Mouse (Mus musculus) megakaryocyte, embryonic 14.5 days (primary cell): ENCODE measurements around the gene Ttll3. TPM values are rescaled to one million over a fixed set of nuclear protein-coding genes. Genes with fewer than 3 reads are reported as not detected.

Experiments used
- H3K27me3 ChIP-seq: replicated peaks from 2 replicates; pipeline ENCODE3; 2012; ENCODE audit warnings: inconsistent platforms
- H3K36me3 ChIP-seq: replicated peaks from 2 replicates; pipeline ENCODE3; 2012; ENCODE audit warnings: low read length, inconsistent platforms, mixed read lengths
- H3K4me1 ChIP-seq: 2 replicates; pipeline ENCODE4 v1.6.1; 2012; ENCODE audit warnings: inconsistent platforms
- H3K4me3 ChIP-seq: replicated peaks from 2 replicates; pipeline ENCODE3; 2012; ENCODE audit warnings: moderate library complexity, mild to moderate bottlenecking, inconsistent platforms
- H3K9me3 ChIP-seq: 2 replicates; pipeline ENCODE4 v1.6.1; 2012; ENCODE audit warnings: inconsistent platforms
- FLI1 ChIP-seq: IDR thresholded peaks from 2 replicates; pipeline ENCODE4 v1.6.1; 2012; ENCODE audit warnings: low read length, inconsistent platforms, mixed read lengths
- GATA1 ChIP-seq: IDR thresholded peaks from 3 replicates; pipeline ENCODE4 v1.6.1; 2012; ENCODE audit warnings: mixed read lengths, low read length, inconsistent platforms, borderline replicate concordance
- polyA plus RNA-seq: library from polyadenylated mRNA; stranded (reverse); fragments of >175 nt; gene quantifications from 2 replicates; pipeline ENCODE4 v1.2.3, GENCODE M21; 2012; ENCODE audit warnings: low replicate concordance; ENCODE audit not compliant: insufficient read depth

Gene Ttll3
- polyA plus RNA-seq, 1 experiment, result 28.0 TPM

GRCm38 (mm10) chr6:113423000-113423399 is 33.9 kb downstream of the Ttll3 start:
- TF ChIP-seq FLI1 (no peak), GATA1 (no peak)
- peaks cover 5% of the 10 kb centered on the region for H3K27me3 ChIP-seq
- H3K9me3 ChIP-seq, result peaks cover 4% of the 10 kb centered on the region

GRCm38 (mm10) chr6:113424187-113424586 is 35.1 kb downstream of the Ttll3 start:
- TF ChIP-seq FLI1 (no peak), GATA1 (no peak)
- Histone ChIP-seq H3K36me3 (no peaks in the 10 kb centered on the region), H3K4me3 (no peak overlapping the region), H3K9me3 (peaks cover 4% of the 10 kb centered on the region), H3K27me3 (peaks cover 5% of the 10 kb centered on the region), H3K4me1 (peaks cover 42% of the 10 kb centered on the region)

More at GRCm38 (mm10) chr6:113423000-113423399, 33.9 kb downstream of the Ttll3 start:
- Histone ChIP-seq H3K4me3 (no peak overlapping the region), H3K4me1 (peaks cover 49% of the 10 kb centered on the region), H3K36me3 (no peaks in the 10 kb centered on the region)

- Histone ChIP-seq H3K4me1 (peaks cover 44% of the 10 kb centered on the region), H3K36me3 (no peaks in the 10 kb centered on the region), H3K9me3 (peaks cover 4% of the 10 kb centered on the region), H3K4me3 (no peak overlapping the region), H3K27me3 (peaks cover 5% of the 10 kb centered on the region)
- TF ChIP-seq GATA1 (no peak), FLI1 (no peak)
These were observed 37.6 kb downstream of the Ttll3 start for GRCm38 (mm10) chr6:113426696-113427095.

- Histone ChIP-seq H3K36me3 (no peaks in the 10 kb centered on the region), H3K27me3 (peaks cover 8% of the 10 kb centered on the region), H3K4me3 (no peak overlapping the region), H3K4me1 (peaks cover 48% of the 10 kb centered on the region), H3K9me3 (peaks cover 4% of the 10 kb centered on the region)
- no peak for TF ChIP-seq FLI1
- no peak for TF ChIP-seq GATA1
These were observed 38.3 kb downstream of the Ttll3 start for GRCm38 (mm10) chr6:113427397-113427796.

GRCm38 (mm10) chr6:113428006-113428405 is 38.9 kb downstream of the Ttll3 start:
- H3K4me1 ChIP-seq, result peaks cover 42% of the 10 kb centered on the region
- no peak overlapping the region for H3K4me3 ChIP-seq
- peaks cover 4% of the 10 kb centered on the region for H3K9me3 ChIP-seq
- TF ChIP-seq FLI1, result no peak
- TF ChIP-seq GATA1, result no peak
- H3K27me3 ChIP-seq, result peaks cover 10% of the 10 kb centered on the region
- H3K36me3 ChIP-seq, result no peaks in the 10 kb centered on the region

- TF ChIP-seq GATA1 (no peak), FLI1 (no peak)
- Histone ChIP-seq H3K27me3 (peaks cover 28% of the 10 kb centered on the region), H3K36me3 (no peaks in the 10 kb centered on the region), H3K9me3 (peaks cover 4% of the 10 kb centered on the region), H3K4me1 (peaks cover 36% of the 10 kb centered on the region), H3K4me3 (peak overlapping the region; percentile 4)
These were observed 40.9 kb downstream of the Ttll3 start for GRCm38 (mm10) chr6:113429965-113430364.

- peaks cover 31% of the 10 kb centered on the region for H3K27me3 ChIP-seq
- peaks cover 4% of the 10 kb centered on the region for H3K9me3 ChIP-seq
- TF ChIP-seq GATA1 (no peak), FLI1 (no peak)
- peaks cover 37% of the 10 kb centered on the region for H3K4me1 ChIP-seq
- H3K36me3 ChIP-seq, result no peaks in the 10 kb centered on the region
- no peak overlapping the region for H3K4me3 ChIP-seq
These were observed 41.8 kb downstream of the Ttll3 start for GRCm38 (mm10) chr6:113430846-113431245.

GRCm38 (mm10) chr6:113431801-113432200 is 42.7 kb downstream of the Ttll3 start:
- Histone ChIP-seq H3K4me3 (no peak overlapping the region), H3K36me3 (no peaks in the 10 kb centered on the region), H3K27me3 (peaks cover 32% of the 10 kb centered on the region), H3K4me1 (peaks cover 38% of the 10 kb centered on the region), H3K9me3 (peaks cover 4% of the 10 kb centered on the region)
- TF ChIP-seq FLI1 (no peak), GATA1 (no peak)

GRCm38 (mm10) chr6:113433661-113434060 is 44.6 kb downstream of the Ttll3 start:
- Histone ChIP-seq H3K36me3 (no peaks in the 10 kb centered on the region), H3K4me1 (peaks cover 42% of the 10 kb centered on the region), H3K9me3 (no peaks in the 10 kb centered on the region), H3K4me3 (no peak overlapping the region), H3K27me3 (peaks cover 35% of the 10 kb centered on the region)
- no peak for TF ChIP-seq FLI1
- TF ChIP-seq GATA1, result no peak

GRCm38 (mm10) chr6:113434691-113435090 is 45.6 kb downstream of the Ttll3 start:
- TF ChIP-seq GATA1 (no peak), FLI1 (no peak)
- peaks cover 35% of the 10 kb centered on the region for H3K27me3 ChIP-seq
- H3K4me3 ChIP-seq, result no peak overlapping the region
- no peaks in the 10 kb centered on the region for H3K9me3 ChIP-seq
- H3K4me1 ChIP-seq, result peaks cover 40% of the 10 kb centered on the region
- no peaks in the 10 kb centered on the region for H3K36me3 ChIP-seq
